Mouse (Mus musculus) embryonic fibroblast, embryonic 13.5 days (primary cell): Measurements from ENCODE around the gene Tmem121b.

ENCODE experiments used
- CTCF ChIP-seq: IDR thresholded peaks from 2 replicates; pipeline ENCODE4 v1.5.1; 2011; ENCODE audit warnings: mild to moderate bottlenecking, control low read depth, low read length, moderate library complexity, borderline replicate concordance; ENCODE audit not compliant: insufficient read depth
- POLR2A ChIP-seq: IDR thresholded peaks from 2 replicates; pipeline ENCODE4 v1.6.1; 2011; ENCODE audit warnings: low read depth, mild to moderate bottlenecking, control low read depth, low read length, moderate library complexity

DNA sequence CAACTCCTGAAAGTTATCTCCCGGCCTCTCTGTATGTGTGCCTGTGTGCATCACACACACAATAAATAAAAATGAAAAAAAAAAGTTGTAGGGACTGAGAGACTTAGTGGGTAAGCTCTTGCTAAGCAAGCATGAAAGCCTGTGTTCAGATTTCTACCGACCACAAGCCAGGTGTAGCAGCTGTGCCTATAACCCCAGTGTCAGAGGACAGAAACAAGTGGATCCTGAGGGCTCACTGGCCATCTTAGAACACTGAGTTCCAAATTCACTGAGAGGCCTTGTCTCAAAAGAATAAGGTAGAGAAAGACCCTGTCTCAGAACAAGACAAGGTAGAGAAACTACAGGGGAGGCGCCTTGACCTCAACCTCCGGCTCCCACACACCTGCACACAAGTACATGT is 25.3 kb downstream of the Tmem121b start:
- TF ChIP-seq POLR2A (no peak), CTCF (no peak)
